Mouse (Mus musculus): ENCODE measurements around the gene Tmem182.

Tmem182 gene

DNA sequence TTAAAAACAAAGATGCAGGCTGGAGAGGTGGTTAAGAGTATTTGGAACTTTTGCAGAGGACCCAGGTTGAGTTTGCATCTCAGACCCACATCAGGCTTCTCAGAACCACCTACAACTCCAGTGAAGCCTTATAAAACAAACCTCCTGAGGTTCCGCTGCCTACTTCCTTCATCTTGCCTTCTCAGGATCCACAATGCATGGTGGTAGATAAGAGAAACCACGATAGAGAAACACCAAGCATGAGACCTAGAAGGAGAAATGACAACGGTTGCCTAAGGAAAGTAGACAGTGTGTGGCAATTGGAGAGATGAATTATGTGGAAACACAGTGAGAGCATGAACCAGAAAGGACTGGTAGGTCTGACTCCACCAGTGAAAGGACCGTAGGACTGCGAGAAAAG, 4.5 kb upstream of the Tmem182 start:
- no peak for DNase-seq

DNA sequence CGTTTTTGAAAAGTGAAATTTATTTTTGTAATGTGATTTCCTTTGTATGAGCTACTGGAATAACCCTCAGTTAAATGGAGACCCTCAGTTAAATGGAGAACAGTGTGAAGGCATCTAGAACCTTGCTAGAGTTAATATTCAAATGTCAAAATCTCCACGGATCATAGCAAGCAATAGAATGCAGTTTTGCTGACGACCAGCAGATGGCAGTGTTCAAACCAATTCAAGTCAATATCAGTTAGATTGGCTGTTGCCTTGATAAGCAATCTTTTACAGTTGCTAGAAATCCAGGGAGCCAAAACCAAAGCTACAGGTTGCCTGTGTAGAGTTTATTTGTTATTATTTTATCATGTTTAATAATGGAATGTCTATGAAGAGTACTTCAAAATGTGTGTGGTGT, 2.6 kb upstream of the Tmem182 start:
- peak; percentile 69 to 75 for DNase-seq

DNA sequence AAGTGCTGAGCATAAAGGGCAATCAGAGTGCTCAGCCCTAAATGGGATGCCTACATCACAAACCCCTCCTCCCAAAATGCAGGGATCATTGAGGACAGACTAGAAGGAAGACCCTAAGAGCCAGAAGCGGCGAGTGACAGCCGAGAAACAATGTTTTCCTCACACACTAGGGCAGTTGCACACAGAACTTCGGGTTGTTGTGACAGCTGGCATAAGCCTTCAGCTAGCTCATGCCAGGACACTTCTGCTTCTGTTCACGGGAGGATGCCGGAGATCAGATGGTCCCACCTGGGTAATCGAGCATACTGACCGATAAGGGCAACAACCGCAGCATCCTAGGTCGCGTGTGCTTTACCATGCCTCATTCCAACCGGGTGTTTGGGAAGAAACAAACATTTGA, 1.3 kb upstream of the Tmem182 start:
- DNase-seq = no peak

DNA sequence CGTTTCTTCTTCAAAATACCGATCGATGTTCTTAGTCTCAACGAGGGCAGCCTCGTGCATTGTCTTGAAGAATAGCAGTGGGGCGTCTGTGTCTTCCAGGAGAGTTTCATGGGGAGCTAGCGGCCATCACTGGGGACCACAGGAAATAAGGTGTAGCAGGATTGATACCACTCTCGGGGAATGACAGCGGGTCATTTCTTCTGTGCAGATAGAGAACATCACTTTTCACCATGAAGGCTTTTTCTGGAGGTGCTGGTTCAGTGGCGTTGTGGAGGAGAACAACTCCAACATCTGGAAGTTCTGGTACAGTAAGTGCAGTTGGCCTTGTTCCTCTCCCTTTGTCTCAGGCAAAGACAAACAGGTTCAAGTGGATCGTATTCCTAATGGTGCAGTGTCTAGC, 490 bp downstream of the Tmem182 start:
- no peak for DNase-seq

DNA sequence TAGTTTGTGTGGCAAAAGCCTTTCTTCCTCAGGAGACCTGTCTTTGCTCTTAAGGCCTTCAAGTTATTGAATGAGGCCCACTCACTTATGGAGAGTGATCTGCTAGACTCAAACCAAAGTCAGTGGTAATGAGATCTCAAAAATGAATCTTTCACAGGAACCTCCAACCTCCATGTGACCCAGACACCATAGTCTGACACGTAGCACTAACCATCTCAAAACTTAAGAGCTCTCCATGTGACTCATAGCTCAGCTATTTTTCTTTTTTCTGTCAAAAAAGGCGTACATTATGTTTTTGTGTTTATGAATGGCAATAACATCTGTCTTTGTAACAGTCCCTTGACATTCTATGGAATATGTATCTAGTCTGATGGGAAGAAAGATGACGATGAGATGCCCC, 3.2 kb downstream of the Tmem182 start:
- DNase-seq = no peak

DNA sequence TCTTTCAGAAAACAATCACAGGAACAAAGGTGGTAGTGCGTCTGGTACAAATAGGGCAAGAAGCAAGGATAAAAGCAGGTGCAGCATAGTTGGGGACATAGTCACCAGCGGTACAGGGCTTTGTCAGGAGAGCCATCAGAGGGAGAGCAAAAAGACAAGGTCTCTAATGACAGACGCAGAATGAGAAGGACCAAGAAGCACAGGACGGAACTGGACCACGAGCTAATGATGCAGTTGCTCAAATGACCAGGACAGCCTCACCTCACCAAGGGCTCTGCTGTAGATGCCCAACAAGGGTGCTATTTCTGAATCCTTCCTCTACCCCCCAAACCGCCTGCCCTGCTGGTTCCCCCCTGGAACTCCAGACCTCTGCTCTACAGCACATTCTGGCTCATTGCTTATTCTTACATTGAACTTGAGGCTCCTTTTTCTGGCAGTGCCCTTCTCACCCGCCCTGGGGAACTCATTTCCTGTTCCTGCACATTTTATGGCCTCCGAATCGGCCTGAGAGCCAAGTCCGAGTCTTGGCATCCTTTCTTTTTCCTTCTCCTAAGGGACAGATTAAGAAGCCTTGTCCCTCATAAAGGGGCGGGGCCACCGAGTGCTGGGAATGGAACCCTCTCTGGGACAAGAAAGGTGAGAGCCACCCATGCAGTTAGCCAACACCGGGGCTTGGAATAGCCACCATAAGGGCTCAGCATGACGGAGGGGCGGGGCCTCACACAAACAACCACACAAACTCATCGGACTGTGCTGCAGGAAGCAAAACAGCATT, 9.9 kb downstream of the Tmem182 start:
- peak in 1 of 2 experiments; percentile 7 for DNase-seq

DNA sequence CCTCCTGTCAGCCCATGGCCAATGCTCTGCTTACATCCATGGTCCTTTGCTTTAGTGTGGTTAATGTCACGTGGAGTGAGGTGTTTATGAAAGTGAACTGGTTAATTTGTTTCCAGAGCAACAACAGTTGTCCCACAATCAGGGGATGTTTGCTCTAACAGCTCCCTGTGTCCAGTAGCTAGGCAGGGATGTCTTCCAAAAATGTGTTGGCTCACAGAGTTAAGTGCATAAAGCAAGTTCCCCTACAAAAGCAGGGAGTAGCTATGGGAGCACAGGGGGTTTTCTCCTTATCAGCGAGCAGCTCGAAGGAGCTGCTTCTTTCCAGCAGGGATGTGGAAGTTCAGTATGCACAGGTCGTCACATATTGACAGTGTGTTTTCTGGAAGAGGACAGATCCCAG, 19.1 kb downstream of the Tmem182 start:
- DNase-seq = no peak

DNA sequence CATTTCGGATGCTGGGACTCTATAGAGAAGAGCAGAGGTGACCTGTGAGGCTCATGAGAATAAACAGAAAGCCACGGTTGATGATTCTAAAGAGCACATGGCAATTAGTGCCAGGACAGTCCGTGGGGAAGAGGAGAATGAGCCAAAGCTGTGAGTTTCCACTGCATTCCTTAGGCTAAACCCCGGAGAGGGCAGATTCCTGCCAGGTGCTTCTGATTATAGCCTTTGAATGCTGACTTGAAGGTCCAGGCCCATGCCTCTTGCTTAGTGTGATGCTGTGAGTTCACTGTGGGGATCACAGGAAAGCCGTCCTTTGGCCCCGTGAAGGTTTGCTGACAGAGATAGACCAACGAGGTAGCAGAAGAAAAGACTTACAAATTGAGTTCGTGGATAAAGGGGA, 19.5 kb downstream of the Tmem182 start:
- no peak for DNase-seq

DNA sequence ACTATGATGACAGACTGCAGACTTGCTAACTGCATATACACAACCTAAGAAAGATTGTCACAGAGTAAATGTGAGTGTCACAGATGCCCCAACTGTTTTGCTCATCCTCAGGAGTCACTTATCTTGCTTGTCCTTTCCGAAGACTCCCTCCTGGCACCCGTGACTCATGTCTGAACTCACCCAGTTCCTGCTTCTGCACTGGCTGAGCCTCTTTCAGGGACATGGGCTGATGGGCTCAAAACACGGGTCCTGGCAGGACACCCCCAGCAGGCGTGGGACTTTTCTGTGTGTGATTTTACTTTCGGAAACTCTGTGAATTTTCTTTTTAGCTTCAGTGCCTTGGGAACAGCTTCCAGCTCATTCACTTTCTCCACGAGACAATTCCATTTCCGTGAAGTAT, 20.4 kb downstream of the Tmem182 start:
- no peak for DNase-seq

DNA sequence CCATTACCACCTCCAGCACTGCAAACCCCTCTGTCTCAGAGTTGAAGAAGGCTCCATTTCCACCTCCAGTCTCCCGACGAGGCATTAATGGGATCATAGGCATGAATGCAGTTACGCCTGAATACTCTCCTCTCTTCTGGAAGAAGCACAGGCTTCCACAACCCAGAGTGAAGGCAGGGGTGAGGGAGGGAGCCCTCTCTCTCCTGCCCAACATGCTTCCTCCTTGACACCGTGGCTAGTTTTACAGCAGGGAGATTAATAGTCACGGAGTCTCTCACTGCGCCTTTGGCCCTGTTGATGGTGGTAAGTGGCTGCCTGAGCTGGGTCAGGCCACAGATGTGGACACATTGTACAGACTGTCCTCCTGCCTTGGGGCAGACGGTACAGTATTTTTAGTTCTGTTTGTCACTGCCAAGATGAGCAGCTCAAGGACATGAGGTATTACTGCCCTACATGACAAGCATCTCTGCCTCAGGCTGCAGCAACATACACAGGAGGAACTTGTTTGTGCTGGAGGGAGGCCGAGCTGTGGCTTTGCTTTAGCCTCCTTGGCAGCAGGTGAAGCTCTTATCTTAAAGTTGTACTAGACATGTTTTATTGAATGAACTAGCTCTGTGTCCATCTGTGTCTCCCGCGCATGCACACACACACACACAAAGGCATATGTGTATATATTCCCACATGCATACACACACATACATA, 24.0 kb downstream of the Tmem182 start:
- no peak for DNase-seq

DNA sequence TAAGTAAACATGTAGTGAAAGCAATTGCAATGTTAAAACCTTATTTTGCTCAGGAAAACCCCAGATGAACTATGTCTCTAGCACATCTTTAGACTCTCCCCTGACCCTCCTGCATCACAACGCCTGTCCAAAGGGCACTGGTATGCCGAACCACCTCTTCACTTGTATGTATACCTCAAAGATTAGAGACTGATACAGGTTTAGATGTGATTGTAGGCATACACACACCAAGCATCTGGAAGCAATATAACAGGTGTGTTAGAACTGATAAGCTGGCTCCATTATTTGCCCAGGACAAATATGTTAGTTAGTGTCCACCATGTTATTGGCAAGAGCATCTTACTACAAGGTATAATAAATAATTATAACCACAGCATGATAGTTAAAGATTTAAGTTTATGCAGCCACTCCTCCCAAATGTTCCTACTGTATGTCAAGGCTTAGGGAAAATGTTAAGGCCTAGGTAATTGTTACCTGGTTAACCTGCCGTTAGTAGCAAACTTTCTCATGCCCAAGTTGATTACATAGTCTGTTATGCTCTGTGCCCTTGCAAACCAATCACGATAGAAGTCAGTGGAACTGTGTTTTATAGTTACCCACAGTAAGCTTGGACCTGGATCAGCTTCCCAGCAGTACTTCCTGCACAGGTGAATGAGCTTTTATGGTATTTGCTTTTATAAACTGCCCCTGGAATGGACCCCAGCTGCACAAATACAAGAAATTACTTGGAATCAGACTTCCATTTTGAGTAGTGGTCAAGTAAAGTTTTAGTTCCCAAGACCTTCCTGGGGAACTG, 25.5 kb downstream of the Tmem182 start:
- DNase-seq = no peak

DNA sequence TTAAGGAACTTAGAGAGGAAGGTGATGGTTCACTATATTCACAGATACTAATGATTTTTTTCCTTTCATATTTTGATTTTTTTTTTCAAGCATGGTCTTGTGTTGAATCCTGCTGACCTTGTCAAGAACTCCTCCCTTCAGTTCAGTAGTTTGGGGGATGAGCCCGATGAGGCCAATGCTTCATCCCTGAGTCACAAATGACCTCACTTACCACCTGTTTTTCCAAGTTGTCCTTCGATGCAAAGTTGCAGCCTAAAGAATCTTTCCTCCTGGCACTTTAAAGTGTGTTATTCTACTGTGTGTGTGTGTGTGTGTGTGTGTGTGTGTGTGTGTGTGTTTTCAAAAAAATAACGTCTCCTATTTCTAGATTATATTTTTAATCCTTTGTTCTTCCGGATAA, 30.1 kb downstream of the Tmem182 start:
- DNase-seq = no peak

DNA sequence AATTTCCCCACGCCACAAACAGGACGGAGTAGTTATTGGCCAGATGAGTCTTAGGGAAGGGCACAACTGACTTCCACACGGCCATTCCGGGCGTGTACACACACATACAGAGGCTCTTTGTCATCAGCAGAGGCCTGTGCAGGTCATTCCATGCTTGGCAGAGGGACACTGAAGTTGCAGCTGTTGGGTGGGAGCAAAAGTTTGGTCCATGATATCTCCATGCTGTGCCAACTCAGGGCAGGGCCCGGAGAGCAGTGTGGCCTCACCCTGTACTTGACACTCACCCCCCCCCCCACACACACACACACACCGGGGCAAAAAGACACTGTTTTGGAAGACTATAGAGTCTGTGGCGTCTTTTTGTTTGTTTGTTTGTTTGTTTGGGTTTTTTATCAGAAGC, 35.2 kb downstream of the Tmem182 start:
- no peak for DNase-seq

DNA sequence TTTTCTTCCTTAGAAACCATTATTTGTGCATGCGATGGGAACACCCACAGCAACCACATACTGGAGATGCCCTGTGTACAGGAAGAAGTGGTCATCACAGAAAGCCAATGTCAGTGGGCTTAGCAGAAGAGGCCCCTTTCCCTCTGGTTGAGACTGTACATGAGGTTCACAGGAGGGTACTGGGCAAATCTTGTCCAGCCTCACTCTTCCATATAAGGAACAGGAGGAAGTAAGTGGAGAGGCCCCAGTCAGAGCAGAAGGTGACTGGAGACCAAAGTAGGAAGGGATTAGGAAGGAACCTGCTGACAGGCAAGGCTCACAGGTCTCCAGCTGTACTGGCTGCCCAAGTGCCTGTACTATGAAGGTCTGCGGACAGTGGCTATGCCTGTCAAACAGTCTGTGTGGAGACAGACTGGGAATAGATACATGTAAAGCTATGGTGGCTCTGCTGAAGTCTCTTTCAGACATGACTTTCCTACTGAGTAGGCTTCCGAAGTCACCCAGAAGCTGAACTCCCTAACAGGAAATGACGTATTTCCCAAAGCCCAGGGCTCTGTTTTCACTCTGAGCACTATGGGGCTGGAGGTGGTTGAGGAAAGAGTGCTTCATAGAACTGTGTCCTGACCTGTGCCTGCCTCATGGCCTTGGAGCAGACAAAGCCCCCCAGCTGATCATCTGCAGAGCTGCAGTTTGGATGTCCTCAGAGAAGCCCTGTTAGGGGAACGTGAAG, 35.8 kb downstream of the Tmem182 start:
- no peak for DNase-seq

DNA sequence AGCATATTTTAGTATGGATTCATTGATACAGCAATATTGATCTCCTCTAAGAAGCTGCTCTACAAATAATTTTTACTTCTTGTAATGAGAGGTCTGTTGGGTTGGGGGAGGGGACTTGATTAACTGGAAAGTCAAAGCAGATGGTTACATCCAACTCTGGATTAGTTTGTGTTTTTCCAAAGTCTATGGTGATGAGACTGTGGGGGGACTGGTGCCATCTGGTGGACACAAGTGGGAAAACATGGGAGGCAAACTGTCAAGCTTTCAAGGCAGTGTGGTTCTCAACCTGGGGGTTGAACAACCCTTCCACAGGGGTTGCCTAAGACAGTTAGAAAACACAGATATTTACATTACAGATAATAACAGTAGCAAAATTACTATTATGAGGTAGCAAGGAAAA, 39.2 kb downstream of the Tmem182 start:
- DNase-seq = peak; percentile 73 to 75

DNA sequence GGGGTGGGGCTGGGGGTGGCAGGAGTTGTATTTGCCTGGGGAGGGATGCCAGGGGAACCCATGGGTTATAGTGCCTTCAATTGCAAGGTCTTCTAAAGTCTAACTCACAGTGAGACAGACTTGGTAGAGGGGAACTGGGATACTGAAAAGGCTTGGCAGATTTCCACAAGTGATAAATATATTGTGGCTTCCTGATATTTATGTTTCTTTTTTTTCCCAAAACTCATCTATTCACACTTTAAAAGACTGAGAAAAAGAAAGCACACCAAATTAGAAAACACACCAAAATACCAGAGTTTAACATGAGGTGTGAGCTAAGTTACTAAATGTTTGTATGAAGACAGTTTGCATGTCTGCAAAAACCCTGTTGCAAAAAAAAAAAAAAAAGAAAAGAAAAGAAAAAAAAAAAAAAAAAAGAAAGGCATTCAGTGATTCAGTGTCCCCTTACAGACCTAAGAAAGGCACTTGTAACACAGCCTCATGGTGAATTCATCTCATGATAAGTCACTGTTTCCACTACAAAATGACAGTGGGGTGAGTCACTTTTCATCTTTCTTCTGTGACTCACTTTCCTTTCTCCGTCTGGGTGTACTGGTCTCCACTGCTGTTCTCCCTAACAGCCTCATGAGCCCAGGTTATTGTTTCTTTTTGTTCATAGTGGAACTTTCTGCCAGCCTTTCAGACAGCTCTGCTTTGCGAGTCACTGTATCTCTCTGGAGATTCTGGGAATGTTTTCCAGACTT, 42.0 kb downstream of the Tmem182 start:
- no peak for DNase-seq

DNA sequence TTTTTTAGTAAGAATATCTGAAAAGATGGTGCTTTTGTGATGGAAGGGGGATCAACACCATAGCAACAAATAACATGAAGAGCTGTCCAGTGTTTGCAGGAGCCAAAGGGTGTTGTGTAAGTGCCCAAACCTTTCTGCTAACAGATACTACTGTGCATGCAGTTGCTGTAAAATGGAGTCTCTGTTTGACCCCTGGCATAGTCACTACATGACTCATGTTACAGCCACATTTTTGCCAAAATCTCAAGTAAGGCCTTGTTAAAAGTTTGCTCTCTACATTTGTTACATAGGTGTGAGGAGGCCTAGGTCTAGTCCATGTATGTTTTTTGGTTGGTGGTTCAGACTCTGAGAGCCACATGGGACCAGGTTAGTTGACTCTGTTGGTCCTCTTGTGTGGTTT, 45.9 kb downstream of the Tmem182 start:
- DNase-seq = no peak

DNA sequence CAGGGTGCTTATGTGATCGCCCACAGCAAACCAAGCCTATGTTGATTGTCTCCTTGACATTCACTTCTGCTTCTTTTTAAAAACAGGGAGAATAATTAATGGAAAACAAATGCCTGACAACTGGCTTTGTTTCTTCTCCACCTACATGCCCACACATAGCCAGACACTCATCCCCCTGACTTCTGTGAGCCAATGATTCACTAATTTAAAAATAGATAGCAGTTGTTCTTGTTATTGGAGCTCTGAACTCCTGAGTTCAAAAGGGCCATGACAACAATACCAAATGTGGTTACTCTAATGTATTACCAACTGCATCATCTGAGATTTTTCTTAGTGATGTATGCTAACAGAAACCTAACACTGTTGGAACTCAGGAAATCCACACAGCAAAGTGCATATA, 49.9 kb downstream of the Tmem182 start:
- DNase-seq = no peak

DNA sequence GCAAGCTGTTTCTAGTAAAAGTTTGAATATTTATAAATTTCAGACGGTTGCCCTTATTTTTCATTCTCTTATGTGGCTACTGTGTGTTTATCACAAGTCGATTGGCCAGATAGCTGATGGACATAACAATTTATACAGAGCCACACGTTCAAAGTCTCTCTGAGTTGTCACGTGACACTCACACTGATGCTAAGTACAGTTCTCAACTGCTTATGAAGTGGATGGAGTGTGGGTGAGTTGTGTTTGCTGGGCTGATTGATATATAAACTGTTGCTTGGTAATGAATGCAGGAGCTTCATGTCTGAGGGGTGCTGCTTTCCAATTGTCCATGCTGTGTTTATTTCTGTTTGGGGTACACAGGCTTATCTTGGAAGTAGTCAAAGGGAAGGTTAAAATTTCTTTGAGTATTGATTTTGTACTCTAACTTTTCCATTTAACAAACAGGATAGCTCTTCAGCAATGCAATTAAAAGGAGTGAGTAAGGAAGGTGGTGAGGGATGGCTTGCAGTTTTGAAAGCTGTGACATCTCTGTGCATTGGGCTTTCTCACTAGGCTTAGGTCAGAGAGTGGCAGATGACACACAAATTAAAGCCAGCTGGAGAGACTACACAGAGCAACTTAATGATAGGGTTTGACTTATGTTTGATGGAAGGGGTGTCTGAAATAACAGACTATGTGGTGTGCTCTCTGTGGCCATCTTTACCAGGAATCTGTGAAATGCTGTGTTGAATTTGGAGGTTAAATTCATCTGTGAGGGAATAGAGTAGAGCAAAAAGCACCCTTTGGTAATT, 51.6 kb downstream of the Tmem182 start:
- no peak for DNase-seq

DNA sequence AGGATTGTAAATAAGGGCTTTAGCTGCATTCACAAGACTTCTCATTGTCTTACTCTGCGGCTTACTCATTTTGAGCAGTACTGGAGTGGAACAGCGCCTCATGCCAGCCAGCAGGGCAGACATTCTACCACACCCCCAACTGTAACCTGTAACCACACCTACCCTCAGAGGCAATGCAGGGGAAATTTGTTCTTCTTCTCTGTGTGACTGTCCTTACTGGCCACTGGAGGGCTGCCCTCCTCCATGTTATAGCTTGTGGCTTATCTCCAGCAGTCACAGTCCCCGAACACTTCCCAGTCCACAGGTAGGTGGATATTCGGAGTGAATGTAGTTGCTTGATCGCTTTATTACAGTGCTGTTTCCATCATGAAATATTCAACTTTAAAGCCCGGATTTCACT, 59.6 kb downstream of the Tmem182 start:
- no peak for DNase-seq

DNA sequence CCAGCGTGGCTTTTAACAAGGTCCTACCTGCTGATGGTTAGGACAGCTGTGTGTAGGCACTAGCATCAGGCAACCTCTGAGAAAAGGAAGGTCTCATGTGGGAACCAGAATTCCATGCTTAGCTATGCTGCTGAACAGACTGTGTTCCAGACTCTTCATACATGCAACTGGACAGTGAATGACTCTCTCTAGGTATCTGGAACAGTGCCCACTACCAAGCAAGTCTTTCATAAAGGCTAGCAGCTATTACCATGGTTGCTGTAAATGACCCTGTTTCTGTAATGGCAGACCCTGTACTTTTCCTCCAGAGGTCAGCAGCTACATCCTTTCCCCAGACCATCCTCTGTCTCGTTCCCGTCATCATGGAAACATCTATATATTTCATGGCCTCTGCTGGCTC, 61.7 kb downstream of the Tmem182 start:
- DNase-seq = peak; percentile 54 to 58

DNA sequence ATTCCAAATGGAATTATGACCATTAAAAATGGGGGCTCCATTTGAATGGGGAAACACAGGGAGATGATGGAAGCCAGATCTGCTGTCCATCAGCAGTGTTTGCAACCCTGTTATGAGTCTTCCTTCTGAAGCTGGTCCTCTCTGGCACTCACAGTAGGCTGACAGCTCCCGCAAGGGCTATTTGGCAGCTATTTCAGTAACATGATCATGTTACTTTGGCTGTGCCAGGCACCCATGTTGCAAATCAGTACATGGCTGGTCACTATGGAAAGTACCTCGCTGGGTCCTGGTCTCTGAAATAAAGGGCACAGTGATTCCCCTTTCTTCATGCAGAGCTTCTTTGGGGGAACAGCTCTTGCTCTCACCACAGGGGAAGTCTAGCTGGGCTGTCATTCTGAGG, 62.2 kb downstream of the Tmem182 start:
- peak in 1 of 2 experiments; percentile 33 for DNase-seq
